Mouse (Mus musculus) urinary bladder, postnatal 10 days (tissue): ENCODE results near the gene Sinhcaf.
A peak's percentile ranks its signal among the peaks of the same experiment; 100 is the strongest.
"Not testable (repeated sequence)": the region's sequence is repeated elsewhere in the genome, so short reads cannot be mapped to it uniquely, and the experiment has no call there.

Source experiments
- DNase-seq: peaks from one replicate; pipeline ENCODE4 v3.0.0; 2022; ENCODE audit warnings: low spot score

Gene Sinhcaf

GRCm38 (mm10) chr6:148946409-148946742 lies at the start of gene Sinhcaf:
Gene Sinhcaf, minus strand, starts transcription at chr6:148946467.
- peak; percentile 84 for DNase-seq

DNA sequence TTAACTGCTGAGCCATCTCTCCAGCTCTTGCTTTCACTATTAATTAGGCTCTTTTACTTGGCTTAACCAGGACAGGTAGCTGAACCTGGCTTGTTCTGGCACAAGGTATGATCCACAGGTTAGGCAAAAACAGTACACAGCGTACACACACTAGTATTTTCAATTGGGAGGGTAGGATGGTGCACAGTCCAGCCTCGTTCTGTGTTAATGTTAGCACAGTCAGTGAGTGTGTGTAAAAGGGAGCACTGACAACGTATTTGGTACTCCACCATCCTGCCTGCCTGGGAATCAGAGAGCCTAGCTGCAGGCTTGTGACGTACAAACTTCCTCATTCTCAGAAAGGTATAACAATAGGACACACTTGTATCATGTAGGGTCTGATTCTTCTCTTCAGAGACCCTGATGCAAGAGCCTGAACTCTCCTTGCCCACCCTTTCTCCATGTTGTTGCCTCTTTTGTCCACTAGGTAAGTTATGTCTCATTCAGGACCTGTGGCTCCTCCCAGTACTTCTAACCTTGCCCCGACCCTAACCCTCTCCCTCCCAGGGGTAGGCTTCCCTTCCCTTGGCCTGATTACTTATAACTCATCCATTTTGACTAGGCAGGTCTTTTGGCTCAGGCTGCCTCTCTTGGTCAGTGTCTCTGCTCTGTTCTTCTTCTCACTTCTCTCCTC lies 48.2 kb upstream of the Sinhcaf start:
- no peak for DNase-seq

DNA sequence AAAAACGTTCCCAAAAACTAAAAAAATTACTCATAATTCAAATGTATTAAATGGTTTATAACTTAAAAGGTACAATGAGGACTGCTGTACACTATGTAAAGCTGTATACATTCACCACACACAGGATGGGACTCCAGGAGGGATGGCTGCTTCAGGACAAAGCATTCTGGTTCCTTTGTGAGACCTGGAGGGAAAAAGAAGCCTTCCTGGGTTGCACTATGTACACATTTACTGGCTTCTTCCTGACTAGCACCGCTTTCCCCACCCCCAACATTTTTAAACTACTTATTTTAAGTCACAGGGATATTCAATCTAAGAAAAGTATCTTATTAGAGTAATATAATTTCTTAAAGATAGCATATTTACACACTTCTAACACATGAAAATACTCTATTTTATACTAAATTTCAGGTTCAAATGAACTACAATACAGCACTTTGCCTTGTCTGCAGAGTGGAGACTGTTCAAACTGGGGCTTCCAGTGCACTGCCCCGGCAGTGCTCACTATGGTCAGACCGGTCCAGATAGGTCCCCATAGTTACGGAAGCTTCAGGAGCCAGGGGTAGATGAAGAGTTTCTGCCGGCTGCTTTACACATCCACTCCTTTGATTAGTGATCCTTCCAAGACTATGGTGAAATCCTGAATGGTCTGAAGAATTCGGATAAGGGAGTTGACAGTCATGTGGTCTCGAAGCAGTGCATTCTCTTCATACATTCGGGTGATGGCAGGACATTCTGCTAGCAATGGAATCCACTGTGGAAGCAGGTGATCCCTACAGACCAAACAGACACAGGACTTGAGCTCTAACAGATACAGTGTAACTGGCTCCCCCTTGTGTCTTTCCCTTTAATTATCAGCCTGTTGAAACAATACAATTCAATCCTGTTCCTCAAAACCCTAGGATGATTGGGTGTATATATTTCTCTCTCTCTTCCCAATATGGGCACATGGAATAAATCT lies 47.1 kb upstream of the Sinhcaf start:
- DNase-seq: no peak

- DNase-seq: no peak
These were observed 46.3 kb upstream of the Sinhcaf start for GRCm38 (mm10) chr6:148992373-148993116.

DNA sequence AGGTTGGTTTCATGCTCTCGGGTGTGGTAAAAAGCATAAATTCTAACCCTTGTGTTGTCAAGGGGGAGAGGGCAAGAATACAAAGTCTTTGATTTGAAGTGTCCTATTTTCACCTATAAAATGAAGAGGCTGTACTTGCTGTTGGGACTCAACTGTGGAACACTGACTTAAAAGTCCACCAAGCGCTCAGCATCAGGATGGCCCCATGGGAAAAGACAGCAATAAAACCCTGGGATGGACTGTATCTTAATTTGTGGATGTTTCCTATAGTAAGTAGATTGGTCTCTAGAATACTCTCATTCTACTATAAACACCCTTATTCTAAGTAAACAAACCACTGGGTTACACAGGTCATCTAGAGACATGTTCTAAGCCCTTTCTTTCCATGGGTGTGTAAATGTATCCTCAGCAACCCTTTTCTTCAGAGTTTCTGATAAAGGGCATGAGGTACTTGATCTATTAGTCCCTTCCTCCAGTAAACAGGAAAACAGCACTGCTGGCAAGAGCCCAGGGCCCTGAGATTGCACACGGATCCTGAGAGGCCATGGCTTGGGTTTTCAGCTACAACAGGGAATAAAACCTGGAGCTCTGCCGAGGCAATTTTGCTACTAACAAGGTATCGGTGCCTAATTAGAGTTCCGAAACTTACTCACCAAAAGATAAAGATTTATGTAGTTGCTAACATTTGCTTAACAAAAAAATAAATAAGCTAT lies 45.5 kb upstream of the Sinhcaf start:
- no peak for DNase-seq

GRCm38 (mm10) chr6:148989792-148990491 lies 43.7 kb upstream of the Sinhcaf start:
- DNase-seq: not testable (repeated sequence)

DNA sequence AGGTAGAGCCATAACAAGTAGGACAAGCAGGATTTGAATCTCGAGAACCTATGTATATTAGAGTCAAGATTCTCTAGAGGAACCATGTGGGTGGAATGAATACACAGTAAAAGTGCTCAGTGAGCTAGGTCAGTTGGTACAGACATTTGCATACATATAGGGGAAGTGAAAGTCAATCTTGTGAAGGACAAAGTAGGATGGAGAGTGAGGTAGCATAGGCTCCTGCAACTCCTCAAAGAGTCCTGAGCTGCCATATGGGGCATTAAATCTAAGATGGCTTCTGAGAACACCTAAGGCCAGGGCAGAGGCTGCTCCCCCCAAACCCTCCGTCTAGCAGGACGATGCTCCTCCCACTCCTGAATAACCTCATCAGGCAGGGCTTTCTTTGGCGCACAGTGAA lies 39.7 kb upstream of the Sinhcaf start:
- no peak for DNase-seq

DNA sequence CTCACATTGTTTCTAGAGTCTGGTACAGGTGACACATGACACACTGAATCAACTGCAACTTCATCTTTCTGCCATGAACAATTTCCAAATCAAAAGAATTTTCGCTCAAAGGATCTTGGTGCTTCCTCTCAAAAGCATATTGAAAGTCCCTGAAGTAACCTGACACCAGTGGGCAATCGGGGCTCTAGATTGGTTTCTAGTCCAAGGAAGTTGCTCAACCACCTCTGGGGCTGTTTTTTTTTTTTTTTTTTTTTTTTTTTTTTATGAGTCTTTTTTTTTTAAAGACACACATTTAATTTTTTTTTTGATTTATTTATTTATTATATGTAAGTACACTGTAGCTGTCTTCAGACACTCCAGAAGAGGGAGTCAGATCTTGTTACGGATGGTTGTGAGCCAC lies 34.2 kb upstream of the Sinhcaf start:
- no peak for DNase-seq

GRCm38 (mm10) chr6:148975096-148975495 lies 28.8 kb upstream of the Sinhcaf start:
- DNase-seq: no peak

GRCm38 (mm10) chr6:148972891-148973290 lies 26.6 kb upstream of the Sinhcaf start:
- DNase-seq: no peak

- no peak for DNase-seq
These were observed 26.0 kb upstream of the Sinhcaf start for GRCm38 (mm10) chr6:148972059-148972848.

DNA sequence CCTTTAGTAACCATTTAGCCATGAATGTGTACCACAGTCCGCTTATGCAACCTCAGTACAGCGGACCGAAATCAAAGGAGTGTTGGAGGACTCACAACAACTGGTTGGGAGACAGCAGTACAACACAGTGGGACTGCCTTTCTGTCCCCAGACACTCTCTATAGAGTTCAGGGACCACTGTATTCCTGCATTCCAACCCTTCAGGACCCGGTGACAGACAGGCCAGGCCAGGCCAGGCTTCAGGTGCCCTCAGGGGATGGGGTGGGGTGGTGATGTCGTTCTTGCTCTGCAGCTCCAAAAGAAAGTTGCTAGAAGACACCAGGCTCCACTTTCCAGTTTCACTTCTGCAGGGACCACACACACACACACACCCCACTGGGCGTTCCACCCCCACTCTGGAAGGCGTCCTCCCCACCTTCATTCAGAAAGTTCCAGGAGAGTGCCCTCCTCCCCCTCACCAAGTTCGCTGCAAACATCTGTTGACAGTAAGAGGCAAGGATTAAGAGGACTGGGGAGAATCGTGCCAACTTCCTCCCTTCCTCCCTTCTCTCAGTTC lies 25.2 kb upstream of the Sinhcaf start:
- DNase-seq: no peak

- no peak for DNase-seq
These were observed 15.0 kb upstream of the Sinhcaf start for GRCm38 (mm10) chr6:148961285-148961684.

DNA sequence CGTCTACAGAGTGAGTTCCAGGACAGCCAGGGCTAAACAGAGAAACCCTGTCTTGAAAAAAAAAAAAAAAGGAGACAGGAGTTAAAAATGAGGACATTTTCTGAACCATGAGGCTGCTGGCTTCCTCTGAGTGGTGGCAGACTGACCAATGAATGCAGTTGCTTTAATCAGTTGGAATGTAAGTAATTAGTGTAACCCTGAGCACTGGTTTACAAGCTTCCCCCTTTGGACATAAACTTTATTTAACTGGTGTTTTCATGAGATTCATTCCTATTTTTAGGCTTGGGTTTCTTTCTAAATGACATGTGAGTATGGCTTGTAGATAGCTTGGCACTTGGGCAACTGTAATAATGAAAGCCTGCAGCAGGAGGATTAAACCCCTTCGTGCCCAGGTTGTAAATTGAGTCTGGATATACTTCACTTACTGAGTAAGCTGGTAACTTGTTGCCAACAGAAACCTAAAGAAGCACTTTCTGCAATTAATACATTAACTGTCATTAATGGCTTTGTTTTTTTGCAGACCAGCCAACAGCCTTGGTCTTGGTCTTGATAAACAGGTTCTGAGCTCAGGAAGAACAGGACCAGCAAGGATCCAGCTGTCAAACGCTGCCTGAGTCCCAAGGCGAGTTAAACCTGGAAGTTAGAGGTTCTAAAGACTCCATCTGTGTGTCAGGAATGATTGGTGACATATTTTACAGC lies 13.4 kb upstream of the Sinhcaf start:
- DNase-seq: no peak

DNA sequence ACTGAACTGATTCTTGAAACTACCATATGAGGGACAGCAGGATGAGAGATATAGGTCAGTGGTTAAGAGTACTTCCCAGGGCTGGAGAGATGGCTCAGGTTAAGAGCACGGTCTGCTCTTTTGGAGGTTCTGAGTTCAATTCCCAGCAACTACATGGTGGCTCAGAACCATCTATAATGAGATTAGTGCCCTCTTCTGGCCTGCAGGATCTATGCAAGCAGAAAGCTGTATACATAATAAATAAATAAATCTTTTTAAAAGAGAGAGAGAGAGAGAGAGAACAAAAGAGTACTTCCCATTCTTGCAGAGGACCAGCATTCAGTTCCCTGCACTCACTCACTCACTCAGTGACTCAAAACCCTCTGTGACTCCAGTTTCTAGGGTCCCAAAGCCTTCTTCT lies 12.4 kb upstream of the Sinhcaf start:
- no peak for DNase-seq

DNA sequence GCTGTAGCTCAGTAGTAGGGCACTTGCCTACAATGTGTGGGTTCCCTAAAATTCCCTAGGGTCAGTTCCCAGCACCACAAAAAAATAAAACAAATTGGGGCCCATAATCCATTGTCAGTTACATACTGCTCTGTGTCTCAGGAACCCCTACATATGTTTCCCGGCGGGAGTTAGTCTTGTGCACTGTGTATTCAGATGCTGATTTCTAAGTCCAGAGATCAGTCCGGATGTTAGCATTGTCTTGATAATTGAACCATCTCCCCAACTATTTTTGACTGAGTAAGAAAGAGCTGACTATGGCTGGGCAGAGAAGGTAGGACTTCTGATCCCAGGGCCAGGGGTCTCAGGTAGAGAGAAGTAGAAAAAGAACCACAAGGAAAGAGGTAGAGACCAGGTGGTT lies 10.8 kb upstream of the Sinhcaf start:
- DNase-seq: no peak

DNA sequence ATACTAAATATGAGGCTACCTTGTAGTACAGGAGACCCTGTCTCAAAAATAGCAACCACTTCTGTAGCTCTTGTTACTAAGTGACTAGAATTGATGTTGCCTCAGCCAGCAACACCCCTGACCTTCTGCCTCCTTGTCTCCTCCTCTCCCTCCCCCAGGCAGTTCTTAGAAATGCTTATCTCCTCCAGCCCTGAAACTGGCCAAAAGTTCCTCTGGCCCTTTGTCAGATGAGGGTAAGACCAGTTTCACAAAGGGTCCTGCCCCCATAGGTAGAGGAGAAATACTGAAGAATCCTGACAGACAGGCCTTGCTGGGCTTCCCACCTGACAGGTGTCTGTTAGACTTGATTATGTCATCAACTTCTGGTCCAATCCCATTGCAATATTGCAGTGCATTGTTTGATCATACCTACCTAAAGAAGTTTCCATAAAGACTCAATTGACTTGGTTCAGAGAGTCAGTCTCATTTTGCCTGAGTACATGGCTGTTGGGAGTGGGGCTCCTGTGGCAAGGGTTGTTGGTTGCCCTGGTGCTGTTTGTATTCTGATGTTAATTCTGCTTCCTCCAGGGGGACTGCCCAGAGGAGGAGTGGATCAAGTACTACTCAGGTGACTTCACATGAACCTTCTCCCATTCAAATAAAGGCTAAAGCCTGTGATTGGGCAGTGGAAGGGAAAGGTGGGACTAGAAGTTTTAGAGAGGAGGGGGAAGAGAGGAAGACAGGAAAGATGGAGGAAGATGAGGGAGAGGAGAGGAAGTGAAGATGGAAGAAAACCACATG lies 9.6 kb upstream of the Sinhcaf start:
- no peak for DNase-seq

GRCm38 (mm10) chr6:148946881-148947405 lies 676 bp upstream of the Sinhcaf start:
- no peak for DNase-seq
